Mouse (Mus musculus) liver, postnatal 0 days (tissue): ENCODE data around the gene Nup43. TPM values are rescaled to one million over a fixed set of nuclear protein-coding genes. Genes with fewer than 3 reads are reported as not detected.
"Not testable (repeated sequence)": the region's sequence is repeated elsewhere in the genome, so short reads cannot be mapped to it uniquely, and the experiment has no call there.

ENCODE experiments used
- ATAC-seq: fragments of 200-750 bp; cut with Nextera tagmentation; 2 replicates; pipeline ENCODE4 v1.8.0; 2017; ENCODE audit warnings: mild to moderate bottlenecking, moderate library complexity
- DNase-seq: peaks from one replicate; pipeline ENCODE4 v3.0.0-alpha.2; 2016
- H3K27ac ChIP-seq: fragments of 300-500 bp; sonication (generic); 2 replicates; pipeline ENCODE4 v1.5.1; 2014; ENCODE audit warnings: antibody characterized with exemption, moderate library complexity, mild to moderate bottlenecking, low read depth
- H3K27me3 ChIP-seq: fragments of 300-500 bp; sonication (generic); 2 replicates; pipeline ENCODE4 v1.6.1; 2014; ENCODE audit warnings: low read length, control low read depth, mixed read lengths; ENCODE audit not compliant: insufficient read depth
- H3K36me3 ChIP-seq: fragments of 300-500 bp; sonication (generic); replicated peaks from 2 replicates; pipeline ENCODE4 v1.6.1; 2014; ENCODE audit warnings: mild to moderate bottlenecking, control low read depth, low read length, moderate library complexity, mixed read lengths; ENCODE audit not compliant: insufficient read depth
- H3K4me1 ChIP-seq: fragments of 300-500 bp; sonication (generic); 2 replicates; pipeline ENCODE4 v1.6.1; 2014; ENCODE audit warnings: antibody characterized with exemption, mild to moderate bottlenecking, control low read depth; ENCODE audit not compliant: insufficient read depth
- H3K4me2 ChIP-seq: fragments of 300-500 bp; sonication (generic); 2 replicates; pipeline ENCODE4 v1.6.1; 2014; ENCODE audit warnings: low read depth, mild to moderate bottlenecking, low read length, moderate library complexity, mixed read lengths
- H3K4me3 ChIP-seq: fragments of 300-500 bp; sonication (generic); 2 replicates; pipeline ENCODE4 v1.5.1; 2014; ENCODE audit warnings: low read depth, low read length
- H3K9ac ChIP-seq: fragments of 300-500 bp; sonication (generic); replicated peaks from 2 replicates; pipeline ENCODE4 v1.6.1; 2014; ENCODE audit warnings: mild to moderate bottlenecking, moderate library complexity
- H3K9me3 ChIP-seq: fragments of 300-500 bp; sonication (generic); 2 replicates; pipeline ENCODE4 v1.6.1; 2016; ENCODE audit warnings: mild to moderate bottlenecking, control low read depth, low read length, mixed read lengths
- CTCF ChIP-seq: sonication (generic); IDR thresholded peaks from 2 replicates; pipeline ENCODE4 v1.5.1; 2016; ENCODE audit warnings: antibody characterized with exemption, low read depth
- EP300 ChIP-seq: IDR thresholded peaks from 2 replicates; pipeline ENCODE4 v1.6.1; 2016; ENCODE audit warnings: antibody characterized with exemption, low read depth, mild to moderate bottlenecking
- WGBS: fragments of 180-500 bp; shearing (Covaris S2); extraction: QIAGEN DNeasy Blood & Tissue Kit; methylation state at CpG from one replicate; pipeline ENCODE4 v1.1.7; 2014; ENCODE audit not compliant: insufficient replicate concordance; 5-methylcytosine and 5-hydroxymethylcytosine counted together
- polyA plus RNA-seq: library from polyadenylated mRNA; unstranded; fragments of >200 nt; fragmentation: Nextera tagmentation; extraction: Ambion mirVana; gene quantifications from 2 replicates; pipeline ENCODE4 v1.2.1, GENCODE M21; 2015

Nup43 gene
- polyA plus RNA-seq: 12.4 and 13.7 TPM in 2 replicates

- peak within 1 kb of the TSS; percentile 72 for H3K4me2 ChIP-seq
- DNase-seq (peak; percentile 92), ATAC-seq (peak; percentile 61)
- peaks cover 9% of the 10 kb centered on the region for H3K36me3 ChIP-seq
- no peaks in the 10 kb centered on the region for H3K9me3 ChIP-seq
- 0% methylated on average over 24 of the region's 24 CpGs for WGBS
- peak within 1 kb of the TSS; percentile 89 for H3K4me3 ChIP-seq
- no peak for TF ChIP-seq CTCF
- TF ChIP-seq EP300: no peak; the same call in 1 of the 2 replicates
- H3K4me1 ChIP-seq: peaks cover 15% of the 10 kb centered on the region
- H3K9ac ChIP-seq: peak within 1 kb of the TSS; percentile 68
- H3K27ac ChIP-seq: peak within 1 kb of the TSS; percentile 69
- no peaks in the 10 kb centered on the region for H3K27me3 ChIP-seq
Observed at GRCm38 (mm10) chr10:7667342-7667802, at the start of gene Nup43. Nup43 (plus strand) TSS chr10:7667503.

GRCm38 (mm10) chr10:7617556-7617955 lies 49.7 kb upstream of the Nup43 start:
- not testable (repeated sequence) for H3K9me3 ChIP-seq, H3K9ac ChIP-seq
- WGBS: 69% methylated on average over 3 of the region's 3 CpGs

GRCm38 (mm10) chr10:7619821-7620241 lies 47.5 kb upstream of the Nup43 start:
- H3K36me3 ChIP-seq: no peaks in the 10 kb centered on the region
- H3K27ac ChIP-seq: no peak overlapping the region
- H3K4me2 ChIP-seq: no peak overlapping the region
- no peak for DNase-seq
- 93% methylated on average over 5 of the region's 5 CpGs for WGBS
- H3K4me3 ChIP-seq: no peak overlapping the region
- H3K9me3 ChIP-seq: no peaks in the 10 kb centered on the region
- no peak for ATAC-seq
- no peaks in the 10 kb centered on the region for H3K4me1 ChIP-seq
- no peaks in the 10 kb centered on the region for H3K27me3 ChIP-seq
- H3K9ac ChIP-seq: no peak overlapping the region
- TF ChIP-seq EP300: no peak

More at GRCm38 (mm10) chr10:7617556-7617955, 49.7 kb upstream of the Nup43 start:
- not testable (repeated sequence) for H3K27ac ChIP-seq, H3K4me2 ChIP-seq, H3K4me1 ChIP-seq, H3K4me3 ChIP-seq, ATAC-seq, H3K27me3 ChIP-seq, H3K36me3 ChIP-seq, DNase-seq

- DNase-seq: no peak
- ATAC-seq: no peak
- Histone ChIP-seq H3K27ac (no peak overlapping the region), H3K36me3 (no peaks in the 10 kb centered on the region), H3K4me2 (no peak overlapping the region), H3K4me1 (no peaks in the 10 kb centered on the region), H3K9me3 (no peaks in the 10 kb centered on the region), H3K9ac (no peak overlapping the region), H3K4me3 (no peak overlapping the region), H3K27me3 (no peaks in the 10 kb centered on the region)
- 85% methylated on average over 5 of the region's 5 CpGs for WGBS
- TF ChIP-seq CTCF (no peak), EP300 (no peak)
Observed at GRCm38 (mm10) chr10:7620723-7621122, 46.6 kb upstream of the Nup43 start.

- H3K9ac ChIP-seq: no peak overlapping the region
- 85% methylated on average over 3 of the region's 3 CpGs for WGBS
- DNase-seq (no peak), ATAC-seq (no peak)
- H3K9me3 ChIP-seq: no peaks in the 10 kb centered on the region
- no peaks in the 10 kb centered on the region for H3K36me3 ChIP-seq
- TF ChIP-seq EP300: no peak
- no peak for TF ChIP-seq CTCF
- no peak overlapping the region for H3K4me3 ChIP-seq
- no peak overlapping the region for H3K4me2 ChIP-seq
- H3K4me1 ChIP-seq: no peaks in the 10 kb centered on the region
- no peaks in the 10 kb centered on the region for H3K27me3 ChIP-seq
- no peak overlapping the region for H3K27ac ChIP-seq
Observed at GRCm38 (mm10) chr10:7622378-7622777, 44.9 kb upstream of the Nup43 start.

- H3K4me2 ChIP-seq: no peak overlapping the region
- H3K9ac ChIP-seq: no peak overlapping the region
- TF ChIP-seq CTCF (no peak), EP300 (no peak)
- H3K27me3 ChIP-seq: no peaks in the 10 kb centered on the region
- WGBS: 80% methylated on average over 3 of the region's 3 CpGs
- ATAC-seq: no peak
- DNase-seq: no peak
- no peaks in the 10 kb centered on the region for H3K9me3 ChIP-seq
- H3K4me1 ChIP-seq: no peaks in the 10 kb centered on the region
- no peak overlapping the region for H3K4me3 ChIP-seq
- peaks cover 3% of the 10 kb centered on the region; the same call in 1 of the 2 replicates for H3K36me3 ChIP-seq
- H3K27ac ChIP-seq: no peak overlapping the region
Observed at GRCm38 (mm10) chr10:7623861-7624518, 43.3 kb upstream of the Nup43 start.
